Mouse (Mus musculus) mature B cell (primary cell): ENCODE measurements around the gene Nudt9.

Experiments
- in situ Hi-C: fragments of 300-500 bp; cut with MboI; formaldehyde crosslinking; loops from 2 replicates; pipeline ENCODE4 v1.14.3; 2019

Gene Nudt9

DNA sequence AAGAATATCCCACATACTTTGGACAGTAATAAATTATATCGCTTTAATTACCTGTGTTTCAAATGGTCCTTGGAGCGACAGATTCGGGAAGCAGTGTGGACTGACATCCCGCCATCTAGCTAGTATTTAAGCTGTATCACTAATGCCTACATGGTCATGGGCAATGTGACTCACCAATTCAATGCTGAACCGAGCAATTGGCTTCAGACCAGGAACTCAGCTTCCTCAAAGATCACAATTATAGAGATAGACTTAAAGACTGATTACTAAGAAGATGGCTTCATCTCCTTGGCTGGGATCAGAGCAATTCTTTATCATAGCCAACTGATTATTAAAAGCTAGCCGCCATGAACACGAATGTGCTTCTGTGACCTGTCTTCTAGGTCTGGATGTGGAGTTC lies 31.4 kb downstream of the Nudt9 start, which contains the start of gene Gm17660:
TSS of gene Gm17660 (minus strand) at position 101 of the 400 bp plus-strand sequence.
- in situ Hi-C loops, result no loop called here

DNA sequence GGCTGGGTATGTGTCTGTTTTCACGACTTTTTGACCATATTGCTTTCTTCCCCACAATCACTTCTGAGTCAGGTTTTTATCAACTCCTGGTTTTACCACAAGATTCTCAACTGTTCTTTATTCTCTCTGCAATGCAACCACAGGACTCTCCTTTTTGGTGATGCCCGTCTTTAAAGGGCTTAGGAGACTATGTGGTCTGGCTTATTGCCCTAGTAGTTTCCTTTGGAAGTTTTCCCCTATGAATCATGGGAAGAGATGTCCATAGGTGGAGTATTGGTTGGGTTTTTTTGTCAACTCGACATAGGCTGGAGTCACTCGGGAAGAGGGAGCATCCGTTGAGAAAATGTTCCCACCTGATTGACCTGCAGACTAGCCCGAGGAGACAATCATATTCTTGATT lies 34.6 kb downstream of the Nudt9 start:
- in situ Hi-C loops, result no loop called here

GRCm38 (mm10) chr5:104085366-104085765 lies 39.3 kb downstream of the Nudt9 start:
- in situ Hi-C loops, result no loop called here

DNA sequence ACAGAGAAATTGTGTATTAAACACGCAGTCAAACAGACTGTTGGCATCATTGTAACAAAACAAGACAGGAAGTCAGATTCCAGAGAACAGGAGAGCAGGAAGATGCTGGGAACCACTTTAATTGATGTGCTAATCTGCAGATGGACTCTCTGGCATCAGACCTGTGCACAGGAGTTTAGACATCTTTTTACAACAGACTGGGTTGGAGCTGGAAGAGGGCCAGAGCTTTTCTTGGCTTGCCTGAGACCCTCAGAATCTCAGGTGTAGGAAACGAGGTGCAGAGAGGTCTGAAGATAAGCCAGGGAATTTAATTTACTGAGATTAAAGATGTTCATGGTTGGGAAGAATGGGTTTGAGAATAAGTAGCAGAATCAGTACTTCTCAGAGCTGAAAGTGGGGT lies 43.6 kb downstream of the Nudt9 start:
- in situ Hi-C loops, result no loop called here

- in situ Hi-C loops, result no loop called here
Measured at GRCm38 (mm10) chr5:104095416-104096077, 49.4 kb downstream of the Nudt9 start.

DNA sequence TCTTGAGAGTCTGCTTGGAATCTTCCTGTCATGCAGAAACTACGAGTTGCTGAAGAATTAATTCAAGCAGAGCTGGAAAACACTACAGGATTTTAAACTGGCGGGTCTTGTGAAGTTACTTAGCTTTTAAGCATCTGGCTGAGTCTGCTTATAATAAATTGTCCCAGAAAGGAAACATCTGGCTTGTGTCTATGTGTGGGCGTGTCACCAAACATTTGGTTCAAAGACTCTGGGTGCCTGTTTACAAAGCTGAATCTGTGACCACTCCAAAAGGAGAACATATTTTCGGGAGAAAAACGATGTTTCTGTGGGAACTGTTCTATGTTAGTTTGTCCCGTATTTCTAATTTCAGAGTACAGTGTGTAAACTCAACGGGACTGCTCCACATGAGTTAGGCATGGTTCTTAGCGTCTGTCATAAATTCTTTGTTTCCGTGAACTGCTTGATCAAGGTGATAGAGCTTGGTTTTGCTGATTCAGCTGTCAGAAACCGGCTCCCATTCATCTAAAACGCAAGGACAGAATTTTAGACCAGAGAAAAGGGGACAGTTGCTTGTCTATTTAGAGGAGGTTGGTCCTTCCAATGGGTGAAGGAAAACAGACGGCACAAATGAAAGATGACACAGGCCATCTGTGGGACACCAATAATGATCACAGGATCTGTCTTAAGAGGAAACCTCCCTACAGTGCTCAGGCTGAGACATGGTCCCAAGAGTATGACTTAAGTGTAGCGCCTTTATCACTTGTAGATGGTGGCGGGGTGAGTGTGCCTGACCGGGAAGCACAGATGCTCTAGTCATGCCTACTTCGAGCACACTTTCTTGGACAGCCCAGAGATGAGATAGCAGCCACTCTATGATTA lies 50.2 kb downstream of the Nudt9 start:
- in situ Hi-C loops, result no loop called here

GRCm38 (mm10) chr5:104101678-104102531 lies 55.8 kb downstream of the Nudt9 start:
- in situ Hi-C loops, result no loop called here

GRCm38 (mm10) chr5:104103171-104103570 lies 57.1 kb downstream of the Nudt9 start:
- in situ Hi-C loops, result no loop called here

DNA sequence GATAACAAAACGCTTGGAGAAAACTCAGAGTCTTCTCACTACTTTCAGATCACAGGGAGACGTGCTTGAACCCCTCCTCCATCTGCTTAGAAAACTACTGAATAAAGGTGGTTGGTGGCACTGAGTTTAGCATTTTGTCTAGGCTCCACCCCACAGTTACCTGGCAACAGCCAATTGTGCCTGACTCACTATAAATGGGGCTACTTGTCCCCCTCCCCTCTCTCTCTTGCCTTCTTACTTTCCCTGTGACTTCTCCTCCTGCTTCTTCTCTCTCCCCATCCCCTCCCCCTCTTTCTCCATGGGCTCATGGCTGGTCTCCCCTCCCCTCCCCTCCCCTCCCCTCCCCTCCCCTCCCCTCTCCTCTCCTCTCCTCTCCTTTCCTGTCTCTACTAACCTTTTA lies 58.0 kb downstream of the Nudt9 start:
- in situ Hi-C loops, result no loop called here

- in situ Hi-C loops, result no loop called here
Measured at GRCm38 (mm10) chr5:104108127-104108875, 62.2 kb downstream of the Nudt9 start.

GRCm38 (mm10) chr5:104108879-104109369 lies 62.8 kb downstream of the Nudt9 start:
- in situ Hi-C loops, result no loop called here

GRCm38 (mm10) chr5:104109516-104109915 lies 63.4 kb downstream of the Nudt9 start:
- in situ Hi-C loops, result no loop called here

DNA sequence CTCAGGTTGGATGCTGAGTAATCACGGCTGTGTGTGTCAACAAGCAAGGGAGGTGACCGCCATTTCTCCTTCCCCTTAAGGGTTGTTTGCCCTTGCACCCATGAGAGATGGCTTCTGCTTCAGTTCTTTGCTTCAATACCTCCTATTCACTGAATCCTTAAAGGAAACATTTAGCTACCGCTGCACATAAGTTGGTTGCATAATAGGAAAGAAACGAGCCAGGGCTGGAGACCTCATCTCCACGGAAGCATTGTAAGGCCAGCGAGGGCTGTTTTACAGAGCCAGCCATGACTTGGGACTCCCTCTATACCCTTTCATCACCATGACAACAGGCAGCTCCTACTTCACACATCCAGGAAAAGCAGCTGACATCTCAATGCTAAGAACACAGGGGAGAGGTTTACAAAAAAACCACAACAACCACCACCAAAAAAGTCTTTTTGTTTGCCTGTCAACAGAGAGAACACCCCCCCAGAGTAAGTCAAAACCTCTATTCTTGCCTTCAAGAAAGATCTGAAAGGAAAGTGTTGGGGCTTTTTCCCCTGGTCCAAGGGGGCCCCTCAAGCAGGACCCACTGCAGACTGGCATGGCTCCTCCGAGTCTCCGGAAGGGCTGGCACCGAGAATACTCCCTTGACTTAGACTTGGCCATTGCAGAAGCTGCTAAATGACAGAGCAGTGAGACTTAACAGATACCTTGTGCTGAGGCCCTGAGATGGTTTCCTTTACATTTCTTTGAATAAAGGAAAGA lies 64.2 kb downstream of the Nudt9 start:
- in situ Hi-C loops, result no loop called here

- in situ Hi-C loops, result no loop called here
Measured at GRCm38 (mm10) chr5:104112016-104112415, 65.9 kb downstream of the Nudt9 start.

GRCm38 (mm10) chr5:104112511-104112910 lies 66.4 kb downstream of the Nudt9 start:
- in situ Hi-C loops, result no loop called here

DNA sequence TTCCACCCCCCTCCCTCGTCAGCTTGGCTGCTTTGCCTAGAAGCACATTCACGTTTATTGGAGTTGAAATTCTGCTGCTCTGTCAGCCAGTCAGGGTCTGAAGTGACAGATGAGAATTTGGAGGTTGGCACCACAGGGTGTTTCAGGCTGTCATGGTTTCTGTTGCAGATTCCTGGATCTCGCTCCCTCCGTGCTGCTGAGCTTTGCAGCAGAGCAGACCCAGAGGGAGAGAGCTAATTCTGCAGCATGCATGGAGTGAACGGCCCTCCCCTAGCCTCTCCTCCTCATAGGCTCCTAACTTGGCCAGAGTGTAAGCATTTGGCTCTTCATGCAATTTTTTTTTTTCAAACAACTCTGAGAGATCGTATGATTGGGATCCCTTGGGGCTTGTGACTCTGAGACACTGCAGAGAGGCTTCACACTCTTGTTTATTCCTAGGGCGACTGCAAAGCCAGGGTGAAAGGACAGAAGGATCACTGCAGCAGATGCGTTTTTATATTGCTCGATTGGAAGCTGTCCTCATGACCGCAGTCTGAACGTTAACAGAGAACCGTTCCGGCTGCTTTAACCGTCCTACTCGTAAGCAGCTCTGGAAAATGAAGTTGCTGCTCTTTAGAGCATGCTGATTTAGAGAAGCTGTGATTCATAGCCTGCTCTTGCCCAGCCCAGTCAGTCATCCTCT lies 67.5 kb downstream of the Nudt9 start, which contains the start of gene Sparcl1:
TSS of gene Sparcl1 (minus strand) at position 243 of the 682 bp plus-strand sequence.
- in situ Hi-C loops, result no loop called here
